Mouse (Mus musculus): ENCODE measurements around the gene Gm7970. TPM values are rescaled to one million over a fixed set of nuclear protein-coding genes. Genes with fewer than 3 reads are reported as not detected.

The Gm7970 gene
- total RNA-seq (2023) = not detected in 4 replicates

DNA sequence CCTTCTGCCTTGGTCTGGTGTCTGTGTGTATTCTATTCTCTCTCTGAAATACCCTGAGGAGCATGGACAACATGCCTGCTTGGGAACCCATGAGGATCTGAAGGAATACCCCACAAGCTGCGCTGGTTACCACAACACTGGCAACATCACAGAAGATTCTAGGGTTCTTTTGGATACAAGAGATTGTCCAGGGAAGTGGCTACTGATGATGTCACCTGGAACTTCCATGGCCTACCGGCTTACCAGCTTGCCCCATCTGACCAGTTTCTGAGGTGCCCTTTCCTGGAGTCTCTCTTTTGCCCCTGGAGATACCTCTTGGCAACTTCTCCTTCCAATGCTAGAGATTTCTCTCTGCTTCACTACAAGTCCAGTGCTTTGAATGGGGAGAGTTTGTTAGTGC, at the start of gene Gm7970:
Gm7970 (minus strand) TSS at position 101 of the 400 bp plus-strand sequence.

DNA sequence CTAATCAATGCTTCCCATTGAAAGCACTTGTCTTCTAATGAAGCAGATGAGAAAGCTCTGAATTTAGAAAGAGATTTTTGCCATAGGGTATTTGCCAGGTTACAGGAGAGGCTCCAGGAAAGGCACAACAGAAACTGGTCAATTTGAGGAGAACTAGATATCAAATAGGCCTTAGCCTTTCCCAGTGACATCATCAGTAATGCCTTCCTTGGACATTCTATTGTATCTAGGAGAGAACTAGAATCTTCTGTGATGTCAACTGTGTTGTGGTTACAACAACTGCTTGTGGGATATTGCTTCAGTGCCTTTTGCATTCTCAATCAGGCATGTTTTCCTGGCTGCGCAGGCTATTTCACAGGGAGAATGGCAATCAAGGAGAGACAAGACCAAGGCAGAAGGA, 17.5 kb upstream of the Gm7970 start, which contains the start of gene 1700049E17Rik2:
1700049E17Rik2 (plus strand) TSS at position 301 of the 400 bp plus-strand sequence.

Other genes with a start within 250 kb of the Gm7970 start
- not detected in 4 replicates for gene Gm5798, start 207.0 kb downstream of the Gm7970 start, total RNA-seq (2023)
- not detected in 4 replicates for gene Gm7945, start 169.2 kb downstream of the Gm7970 start, total RNA-seq (2023)
- gene Gm6482, start 147.3 kb downstream of the Gm7970 start, total RNA-seq (2023) = not detected in 4 replicates
- gene Gm7954, start 102.1 kb downstream of the Gm7970 start, total RNA-seq (2023) = not detected in 4 replicates
- gene Gm3486, start 66.1 kb downstream of the Gm7970 start, total RNA-seq (2023) = not detected in 4 replicates
- not detected in 4 replicates for gene 1700049E17Rik2, start 17.6 kb upstream of the Gm7970 start, total RNA-seq (2023)
- gene Gm3072, start 69.0 kb upstream of the Gm7970 start, total RNA-seq (2023) = not detected in 4 replicates
- gene Gm3676, start 90.9 kb upstream of the Gm7970 start, total RNA-seq (2023) = not detected in 4 replicates
- not detected in 4 replicates for gene Gm8068, start 146.3 kb upstream of the Gm7970 start, total RNA-seq (2023)
- gene Gm7929, start 195.0 kb upstream of the Gm7970 start, total RNA-seq (2023) = not detected in 4 replicates
- not detected in 4 replicates for gene Gm47189, start 216.9 kb upstream of the Gm7970 start, total RNA-seq (2023)